Mouse (Mus musculus) liver, embryonic 14.5 days (tissue): ENCODE measurements around the gene Lrp3.

Experiments used
- CTCF ChIP-seq: IDR thresholded peaks from 2 replicates; pipeline ENCODE4 v1.5.1; 2016; ENCODE audit warnings: antibody characterized with exemption, low read depth, control low read depth
- EP300 ChIP-seq: IDR thresholded peaks from 2 replicates; pipeline ENCODE4 v1.6.1; 2016; ENCODE audit warnings: antibody characterized with exemption, low read depth

DNA sequence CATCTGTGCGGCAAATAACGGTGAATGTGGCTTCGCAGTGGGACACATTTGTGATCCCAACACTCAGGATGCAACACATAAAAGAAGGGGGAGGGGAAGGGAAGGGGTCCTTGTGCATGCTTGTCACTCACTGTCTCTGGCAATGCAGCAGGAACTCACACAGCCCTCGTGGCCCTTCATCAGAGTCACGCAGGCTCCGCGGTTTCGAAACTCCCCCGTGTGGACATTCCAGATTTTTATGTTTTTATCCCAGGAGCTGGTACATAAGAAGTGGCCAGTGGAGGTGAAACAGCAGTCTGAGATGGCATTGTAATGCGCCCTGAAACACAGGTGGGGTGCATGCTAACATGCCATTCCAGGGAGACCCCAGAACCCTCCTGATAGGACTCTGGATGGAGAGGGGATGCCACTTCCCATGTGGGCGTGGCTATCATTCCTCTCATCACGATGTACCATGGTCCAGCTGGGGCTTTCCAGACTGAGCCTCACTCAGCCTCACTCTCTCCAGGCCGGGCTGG, 36.8 kb upstream of the Lrp3 start:
- peak; percentile 32; the same call in 1 of the 2 replicates for TF ChIP-seq CTCF
- TF ChIP-seq EP300 = no peak
